Mouse (Mus musculus): ENCODE data around the gene Fcgr1.
"Not testable (repeated sequence)": the region's sequence is repeated elsewhere in the genome, so short reads cannot be mapped to it uniquely, and the experiment has no call there.

Gene Fcgr1

DNA sequence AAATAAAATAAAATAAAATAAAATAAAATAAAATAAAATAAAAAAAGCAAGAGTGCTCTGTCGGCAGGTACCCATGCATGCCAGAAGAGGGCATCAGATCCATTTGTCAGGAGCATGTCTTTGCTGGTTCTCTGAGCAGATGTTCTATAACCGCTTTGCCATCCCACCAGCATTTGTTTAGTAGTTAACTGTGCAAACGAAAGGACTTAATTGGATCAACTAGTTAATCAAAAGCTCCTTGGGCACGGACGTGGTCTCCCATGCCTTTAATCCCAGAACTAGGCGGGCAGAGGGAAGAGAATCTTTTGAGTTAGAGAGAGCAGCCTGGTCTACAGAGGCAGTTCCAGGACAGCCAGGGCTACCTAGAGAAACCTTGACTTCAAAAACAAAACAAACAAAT lies 33.4 kb upstream of the Fcgr1 start:
- DNase-seq (ENCODE audit: low spot score in 2 of 2): peak in 1 of 2 experiments; percentile 24

DNA sequence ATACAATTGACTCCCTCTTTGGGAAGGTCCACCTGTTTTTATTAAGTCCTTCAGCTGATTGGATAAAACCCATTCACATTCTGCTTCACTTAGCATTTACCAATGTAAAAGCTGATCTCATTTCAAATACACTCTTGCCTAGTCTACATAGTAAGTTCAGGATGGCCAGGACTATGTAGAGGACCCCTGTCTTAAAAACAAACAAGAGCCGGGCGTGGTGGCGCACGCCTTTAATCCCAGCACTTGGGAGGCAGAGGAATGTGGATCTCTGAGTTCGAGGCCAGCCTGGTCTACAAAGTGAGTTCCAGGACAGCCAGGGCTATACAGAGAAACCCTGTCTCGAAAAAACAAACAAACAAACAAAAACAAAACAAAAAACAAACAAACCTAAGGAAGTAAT lies 30.0 kb upstream of the Fcgr1 start:
- DNase-seq (ENCODE audit: low spot score in 2 of 2): not testable (repeated sequence)

- DNase-seq (ENCODE audit: low spot score in 2 of 2): no peak
Observed at GRCm38 (mm10) chr3:96322609-96323008, 28.8 kb upstream of the Fcgr1 start.

DNA sequence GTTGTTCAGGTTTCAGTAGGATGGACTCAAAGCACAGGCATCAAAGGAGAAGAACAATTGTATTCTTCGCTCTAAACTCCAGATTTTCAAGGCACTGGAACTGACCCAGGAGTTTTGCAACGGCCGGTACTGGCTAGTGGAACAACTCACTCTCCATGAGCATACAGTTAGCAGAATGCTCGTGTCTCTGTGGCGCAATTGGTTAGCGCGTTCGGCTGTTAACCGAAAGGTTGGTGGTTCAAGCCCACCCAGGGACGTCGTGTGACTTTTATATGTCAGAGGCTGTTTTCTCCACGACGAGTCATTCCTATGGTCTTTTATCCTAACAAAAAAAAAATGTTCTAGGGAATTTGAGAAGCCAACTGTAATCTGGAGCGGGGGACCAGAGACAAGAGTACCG lies 28.1 kb upstream of the Fcgr1 start:
- no peak for DNase-seq (ENCODE audit: low spot score in 2 of 2)

GRCm38 (mm10) chr3:96320003-96320402 lies 26.2 kb upstream of the Fcgr1 start:
- not testable (repeated sequence) for DNase-seq (ENCODE audit: low spot score in 2 of 2)

- peak in 1 of 2 experiments; percentile 40 for DNase-seq (ENCODE audit: low spot score in 2 of 2)
Observed at GRCm38 (mm10) chr3:96312341-96313098, 18.8 kb upstream of the Fcgr1 start.

GRCm38 (mm10) chr3:96309441-96309840 lies 15.7 kb upstream of the Fcgr1 start:
- no peak for DNase-seq (ENCODE audit: low spot score in 2 of 2)

DNA sequence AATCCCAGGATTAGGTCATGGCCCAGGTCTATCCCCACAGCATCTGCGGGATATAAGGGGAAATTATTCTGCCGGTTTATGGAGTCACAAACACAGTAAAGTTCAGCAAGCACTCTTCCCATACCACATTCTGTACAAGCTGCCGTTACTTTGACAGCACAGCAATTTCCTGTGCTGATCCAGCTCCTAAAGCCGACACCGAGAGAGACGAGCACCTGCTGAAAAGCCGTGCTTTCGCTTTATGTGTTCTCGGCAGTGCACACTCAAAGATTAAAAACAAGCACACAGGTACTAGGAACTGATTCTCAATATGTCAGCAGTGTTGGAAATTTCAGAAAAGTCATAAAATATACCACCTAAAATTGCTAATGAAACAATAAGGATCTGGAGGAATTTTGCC lies 12.7 kb upstream of the Fcgr1 start:
- DNase-seq (ENCODE audit: low spot score in 2 of 2): no peak

- DNase-seq (ENCODE audit: low spot score in 2 of 2): no peak
Observed at GRCm38 (mm10) chr3:96302076-96302475, 8.3 kb upstream of the Fcgr1 start.

DNA sequence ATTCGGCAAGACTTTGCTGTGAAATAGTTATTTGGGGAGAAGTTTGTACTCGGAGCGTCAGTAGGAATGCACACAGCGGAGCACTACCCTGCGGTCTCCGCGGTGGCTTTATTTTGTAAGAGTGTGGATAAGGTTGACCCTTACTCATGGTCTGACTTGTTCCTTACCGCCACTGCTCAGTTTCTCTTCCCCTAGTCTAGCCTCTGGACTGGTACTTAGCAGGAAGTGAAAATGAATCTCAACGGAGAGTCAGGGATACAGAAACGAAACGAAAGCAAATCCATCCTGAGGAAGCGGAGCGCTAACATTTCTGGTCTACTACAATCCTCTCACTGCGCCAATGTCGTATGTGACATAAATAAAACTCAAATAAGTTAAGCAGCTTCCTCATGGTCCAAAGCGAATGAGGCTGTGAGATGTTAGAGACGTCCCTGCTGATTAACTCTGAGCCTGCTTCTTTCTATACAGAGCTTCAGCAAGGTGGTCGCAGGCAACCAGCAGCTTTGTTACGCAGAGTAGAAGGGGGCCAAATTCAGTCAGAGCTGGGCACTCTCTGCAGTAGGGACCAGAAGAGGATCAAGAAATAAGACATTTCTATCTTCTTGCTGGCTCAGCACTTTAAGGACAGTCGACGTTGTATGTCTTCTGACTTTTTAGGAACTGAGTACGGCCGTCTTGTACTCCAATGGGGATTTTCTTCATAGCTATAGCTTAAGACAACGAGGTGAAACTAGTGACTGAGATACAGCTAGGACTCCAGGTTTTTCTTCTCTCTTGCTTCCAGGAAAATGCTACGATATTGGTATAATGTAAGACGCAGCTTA lies 7.1 kb upstream of the Fcgr1 start:
- DNase-seq (ENCODE audit: low spot score in 2 of 2): no peak

- DNase-seq (ENCODE audit: low spot score in 2 of 2): no peak
Observed at GRCm38 (mm10) chr3:96299562-96299961, 5.8 kb upstream of the Fcgr1 start.

GRCm38 (mm10) chr3:96298360-96298759 lies 4.6 kb upstream of the Fcgr1 start:
- DNase-seq (ENCODE audit: low spot score in 2 of 2): no peak

- DNase-seq (ENCODE audit: low spot score in 2 of 2): no peak
Observed at GRCm38 (mm10) chr3:96293368-96293767, 401 bp downstream of the Fcgr1 start.

DNA sequence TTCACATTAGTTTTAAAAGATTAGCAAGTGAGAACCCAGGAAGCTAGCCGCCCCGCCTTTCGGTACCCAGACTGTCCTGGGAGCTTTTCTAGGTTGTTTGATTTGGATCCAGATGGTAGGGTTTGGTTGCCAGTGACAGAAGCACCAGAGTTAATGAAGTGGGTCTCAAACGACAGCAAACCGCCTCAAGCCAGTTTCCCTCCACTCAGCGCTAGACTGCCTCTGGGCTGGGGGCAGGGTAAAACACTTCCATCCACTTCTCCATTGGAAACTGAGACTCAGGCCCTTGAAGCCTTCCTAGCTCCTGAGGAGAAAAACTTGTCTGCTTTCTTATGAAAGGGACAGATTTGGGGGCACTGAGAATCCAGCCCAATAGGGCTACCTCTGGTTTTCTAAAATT lies 1.1 kb downstream of the Fcgr1 start:
- no peak for DNase-seq (ENCODE audit: low spot score in 2 of 2)

DNA sequence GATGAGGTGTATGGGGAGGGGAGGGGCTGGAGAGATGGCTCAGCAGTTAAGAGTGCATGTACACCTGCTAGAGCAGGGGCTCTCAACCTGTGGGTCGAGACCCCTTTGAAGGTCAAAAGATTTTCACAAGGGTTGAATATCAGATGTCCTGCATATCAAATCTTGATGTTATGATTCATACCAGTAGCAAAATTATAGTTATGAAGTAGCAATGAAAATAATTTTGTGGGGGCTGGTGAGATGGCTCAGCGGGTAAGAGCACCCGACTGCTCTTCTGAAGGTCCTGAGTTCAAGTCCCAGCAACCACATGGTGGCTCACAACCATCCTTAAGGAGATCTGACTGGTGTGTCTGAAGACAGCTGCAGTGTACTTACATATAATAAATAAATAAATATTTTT lies 3.0 kb downstream of the Fcgr1 start:
- not testable (repeated sequence) for DNase-seq (ENCODE audit: low spot score in 2 of 2)

DNA sequence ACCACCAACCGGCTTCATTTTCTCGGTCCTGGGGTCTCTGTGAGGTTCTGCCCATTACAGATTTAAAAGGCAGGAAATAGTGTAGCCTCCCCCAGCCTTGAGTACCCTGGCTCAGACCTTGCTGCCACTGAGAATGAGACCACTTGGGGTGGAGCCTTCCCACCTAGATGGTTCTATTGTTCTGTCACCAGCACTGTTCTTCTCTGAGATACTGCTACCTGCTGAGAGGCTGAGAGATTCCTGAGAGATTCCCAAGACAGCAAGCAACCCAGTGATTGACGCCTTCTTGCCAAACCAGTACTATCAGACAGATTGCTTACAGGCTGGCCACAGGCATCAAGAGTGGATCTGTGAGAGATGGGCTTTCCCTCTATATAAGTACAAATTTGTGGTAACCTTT lies 4.6 kb downstream of the Fcgr1 start:
- DNase-seq (ENCODE audit: low spot score in 2 of 2): no peak

DNA sequence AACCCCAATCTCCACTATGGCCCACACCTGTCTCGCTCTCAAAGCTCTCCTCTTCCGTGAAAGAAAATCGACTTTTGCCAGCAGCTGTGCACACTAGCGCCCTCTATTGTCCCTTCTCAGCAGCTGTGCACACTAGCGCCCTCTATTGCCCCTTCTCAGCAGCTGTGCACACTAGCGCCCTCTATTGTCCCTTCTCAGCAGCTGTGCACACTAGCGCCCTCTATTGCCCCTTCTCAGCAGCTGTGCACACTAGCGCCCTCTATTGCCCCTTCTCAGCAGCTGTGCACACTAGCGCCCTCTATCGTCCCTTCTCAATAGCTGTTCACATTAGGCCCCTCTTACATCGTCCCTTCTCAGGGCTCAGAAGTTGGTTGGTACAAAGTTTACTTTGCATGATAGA lies 6.4 kb downstream of the Fcgr1 start:
- not testable (repeated sequence) for DNase-seq (ENCODE audit: low spot score in 2 of 2)

DNA sequence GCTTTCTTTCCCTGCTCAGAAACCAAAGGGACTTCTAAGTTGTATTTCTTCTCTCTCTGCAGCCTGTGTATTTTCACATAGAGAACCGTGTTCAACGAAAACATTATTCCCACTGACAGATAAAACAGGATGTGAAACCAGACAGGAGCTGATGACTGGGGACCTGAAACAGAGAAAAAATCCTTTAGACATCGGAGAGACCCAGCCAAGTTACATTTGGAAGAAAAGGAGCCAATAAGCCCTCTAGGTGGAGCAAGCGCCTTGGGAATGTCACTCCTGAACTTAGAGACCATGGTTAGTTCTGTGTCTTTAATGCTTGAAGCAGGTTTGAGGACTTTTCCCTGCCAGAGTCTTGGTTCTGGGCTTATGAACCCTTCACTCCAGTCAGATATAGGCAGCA lies 9.3 kb downstream of the Fcgr1 start:
- peak in 1 of 2 experiments; percentile 60 for DNase-seq (ENCODE audit: low spot score in 2 of 2)

DNA sequence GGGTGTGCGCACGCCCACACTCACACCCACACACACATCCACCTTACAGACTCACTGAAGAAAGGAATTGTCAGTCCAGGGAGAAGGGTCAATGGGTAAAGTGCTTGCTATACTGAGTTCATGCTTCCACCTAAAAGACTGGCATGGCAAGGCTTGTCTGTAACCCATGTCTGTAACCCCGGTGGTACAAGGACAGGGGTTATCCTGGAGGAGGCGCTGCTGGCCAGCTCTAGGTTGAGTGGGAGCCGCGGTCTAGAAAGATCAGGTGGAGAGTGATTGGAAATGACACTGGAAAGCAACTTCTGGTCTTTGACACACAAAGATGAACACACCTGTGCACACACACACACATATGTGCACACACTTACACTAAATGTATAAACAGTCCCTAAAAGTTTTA lies 13.1 kb downstream of the Fcgr1 start:
- DNase-seq (ENCODE audit: low spot score in 2 of 2): no peak

- DNase-seq (ENCODE audit: low spot score in 2 of 2): peak; percentile 90 to 93
Observed at GRCm38 (mm10) chr3:96277800-96278624, 15.8 kb downstream of the Fcgr1 start.

DNA sequence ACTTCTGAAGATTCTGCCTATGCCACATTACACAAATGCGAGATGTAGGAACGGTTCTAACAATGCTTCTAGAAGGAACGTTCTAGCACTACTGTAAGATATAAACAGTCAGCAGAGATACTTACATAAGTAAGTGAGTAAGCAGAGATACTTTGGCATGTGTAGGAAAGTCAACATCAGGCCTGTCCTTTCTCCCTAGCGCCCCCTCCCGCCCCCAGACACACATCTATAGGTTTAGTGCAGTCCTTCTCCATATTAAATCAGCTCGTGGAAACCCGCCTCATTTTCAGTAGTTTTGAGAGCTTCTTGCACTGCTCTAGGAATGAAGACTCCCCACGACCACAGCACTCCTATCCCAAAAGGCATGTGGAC lies 16.4 kb downstream of the Fcgr1 start:
- peak in 1 of 2 experiments; percentile 61 for DNase-seq (ENCODE audit: low spot score in 2 of 2)
